Mouse (Mus musculus): ENCODE data around the gene Gm5152. TPM values are rescaled to one million over a fixed set of nuclear protein-coding genes. Genes with fewer than 3 reads are reported as not detected.

The Gm5152 gene
- 1.3 TPM for polyA plus RNA-seq (2014; fragmentation: Illumina TruSeq; extraction: RNeasy Lipid Tissue Mini Kit (QIAGEN cat#74804))

DNA sequence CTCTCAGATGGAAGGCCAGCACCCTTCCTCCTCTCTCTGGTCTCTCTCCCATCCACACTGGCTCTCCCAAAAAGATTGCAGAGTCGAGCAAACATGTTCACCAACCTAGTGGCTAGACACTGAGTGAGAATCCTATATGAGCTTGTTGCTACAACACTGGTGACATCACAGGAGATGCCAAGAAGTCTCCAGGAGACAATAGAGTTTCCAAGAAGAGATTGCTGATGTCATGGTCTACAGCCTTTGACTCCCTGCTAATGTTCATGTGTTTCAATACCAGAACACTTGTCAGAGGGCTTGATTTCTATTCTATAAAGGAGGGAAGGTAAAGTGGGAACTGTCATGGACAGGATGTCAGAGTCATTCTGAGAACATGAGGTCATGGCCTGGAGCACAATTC lies at the start of gene Gm5152:
Gm5152 (minus strand) TSS at position 101 of the 400 bp plus-strand sequence.

